Comparison of ENCODE assay signal across 11 mouse cellular contexts in genomic region chr13:96434899-96435331, GRCm38 (mm10). TPM values are rescaled to one million over a fixed set of nuclear protein-coding genes. Genes with fewer than 3 reads are reported as not detected.
DNase-seq lines count a peak whose midpoint lies in the region; ATAC-seq lines count a peak whose summit lies in the region.
"Had no signal": no experiment of that assay in that cellular context is flagged by ENCODE, and none has a peak within 500 bp of the region (broad histone marks: within the 10 kb centered on the region; RNA-seq: fewer than 3 reads in every experiment).

No protein-coding gene starts in this region.

- ATAC-seq in limb, embryonic 12.5 days (ENCODE audit: insufficient number of reproducible peaks, insufficient read depth, low FRiP score, low TSS enrichment, low read depth) = peak; percentile 10; the same call in 1 of the 2 replicates
- no peak for ATAC-seq in heart, embryonic 11.5 days (replicated peaks; ENCODE audit: insufficient number of reproducible peaks, low FRiP score, low TSS enrichment)
- ATAC-seq: Patski had no signal

- no peaks in the 10 kb centered on the region for H3K36me3 ChIP-seq in limb, embryonic 12.5 days
- no peaks in the 10 kb centered on the region for H3K36me3 ChIP-seq in limb, embryonic 10.5 days
- H3K36me3 ChIP-seq in heart, embryonic 11.5 days (ENCODE audit: control insufficient read depth, insufficient read depth, low read length) = no peaks in the 10 kb centered on the region

- peaks cover 13% of the 10 kb centered on the region for H3K4me1 ChIP-seq in limb, embryonic 12.5 days (replicated peaks)
- H3K4me1 ChIP-seq in limb, embryonic 10.5 days = peaks cover 11% of the 10 kb centered on the region; the same call in 1 of the 2 replicates
- peaks cover 24% of the 10 kb centered on the region for H3K4me1 ChIP-seq in heart, embryonic 11.5 days (ENCODE audit: control insufficient read depth, insufficient read depth, low read length)

- no peak overlapping the region for H3K4me3 ChIP-seq in limb, embryonic 12.5 days (replicated peaks)
- no peak overlapping the region for H3K4me3 ChIP-seq in limb, embryonic 10.5 days
- no peak overlapping the region for H3K4me3 ChIP-seq in heart, embryonic 11.5 days (ENCODE audit: low read depth, low read length)

- DNase-seq in limb, embryonic 10.5 days (ENCODE audit: low spot score) = no peak
- peak; percentile 22 for DNase-seq in embryo, embryonic 9.5 days (ENCODE audit: extremely low spot score)
- DNase-seq in lung, postnatal 36 days = peak; percentile 20
- DNase-seq in thymus, postnatal 14 days = no peak
- DNase-seq in left cerebral cortex, adult 11 months (ENCODE audit: low spot score) = no peak

- no peak overlapping the region for H3K9ac ChIP-seq in limb, embryonic 12.5 days (replicated peaks)
- no peak overlapping the region for H3K9ac ChIP-seq in heart, embryonic 11.5 days (ENCODE audit: low read depth, low read length)

- H3K4me2 ChIP-seq in limb, embryonic 12.5 days = no peak overlapping the region
- H3K4me2 ChIP-seq in heart, embryonic 11.5 days = peak overlapping the region; percentile 39

- H3K9me3 ChIP-seq in limb, embryonic 12.5 days = no peaks in the 10 kb centered on the region
- no peaks in the 10 kb centered on the region for H3K9me3 ChIP-seq in limb, embryonic 10.5 days (replicated peaks)
- H3K9me3 ChIP-seq in heart, embryonic 11.5 days (replicated peaks; ENCODE audit: control insufficient read depth, low read length) = no peaks in the 10 kb centered on the region

- H3K27ac ChIP-seq in limb, embryonic 12.5 days = peak overlapping the region; percentile 23; the same call in 1 of the 2 replicates
- no peak overlapping the region for H3K27ac ChIP-seq in limb, embryonic 10.5 days
- peak overlapping the region; percentile 6 for H3K27ac ChIP-seq in heart, embryonic 11.5 days (ENCODE audit: low read depth, low read length)
- H3K27ac ChIP-seq: macrophage had no signal

- H3K27me3 ChIP-seq in limb, embryonic 12.5 days = no peaks in the 10 kb centered on the region
- H3K27me3 ChIP-seq in limb, embryonic 10.5 days (ENCODE audit: low read depth, poor library complexity, severe bottlenecking) = no peaks in the 10 kb centered on the region
- no peaks in the 10 kb centered on the region for H3K27me3 ChIP-seq in heart, embryonic 11.5 days (ENCODE audit: control insufficient read depth, insufficient read depth, low read length)
- H3K27me3 ChIP-seq: Patski had no signal

- 57% methylated on average over 5 of the region's 5 CpGs for WGBS in limb, embryonic 12.5 days
- 59% methylated on average over 5 of the region's 5 CpGs for WGBS in limb, embryonic 10.5 days
- 26% methylated on average over 5 of the region's 5 CpGs for WGBS in heart, embryonic 11.5 days (ENCODE audit: insufficient replicate concordance)

RNA-seq across cellular contexts. Expression of gene Ankdd1b, which starts 36.1 kb away (rescaled TPM):
- 0.10 and 0.11 TPM in 2 replicates for polyA plus RNA-seq in limb, embryonic 12.5 days (2016; fragmentation: Nextera tagmentation; extraction: Ambion mirVana)
- polyA plus RNA-seq in limb, embryonic 10.5 days (2016; fragmentation: Nextera tagmentation; extraction: Ambion mirVana) = not detected in 2 replicates
- 0.30 and 0.31 TPM in 2 replicates for polyA plus RNA-seq in heart, embryonic 11.5 days (2014; fragmentation: Nextera tagmentation; extraction: Ambion mirVana)
- polyA plus RNA-seq: macrophage had no signal

RNA-seq across cellular contexts. Expression of gene Poc5, which starts 46.8 kb away (rescaled TPM):
- 21.9 and 23.6 TPM in 2 replicates for polyA plus RNA-seq in limb, embryonic 12.5 days (2016; fragmentation: Nextera tagmentation; extraction: Ambion mirVana)
- 17.8 and 18.8 TPM in 2 replicates for polyA plus RNA-seq in limb, embryonic 10.5 days (2016; fragmentation: Nextera tagmentation; extraction: Ambion mirVana)
- 13.0 and 13.5 TPM in 2 replicates for polyA plus RNA-seq in heart, embryonic 11.5 days (2014; fragmentation: Nextera tagmentation; extraction: Ambion mirVana)

RNA-seq across cellular contexts. Expression of gene Gm17622, which starts 55.6 kb away (rescaled TPM):
- not detected in 2 replicates for polyA plus RNA-seq in limb, embryonic 12.5 days (2016; fragmentation: Nextera tagmentation; extraction: Ambion mirVana)
- not detected in 2 replicates for polyA plus RNA-seq in limb, embryonic 10.5 days (2016; fragmentation: Nextera tagmentation; extraction: Ambion mirVana)
- not detected in 2 replicates for polyA plus RNA-seq in heart, embryonic 11.5 days (2014; fragmentation: Nextera tagmentation; extraction: Ambion mirVana)
- polyA plus RNA-seq: large intestine, adult 2 months; macrophage; Patski; testis, adult 2 months had no signal

Comparison
In these comparisons a context has a peak if more than half of its experiments do, and no peak if none do; other contexts are left out.
1. DNase-seq: peak in embryo, embryonic 9.5 days (single experiment) and lung, postnatal 36 days (single experiment); none in limb, embryonic 10.5 days (single experiment), thymus, postnatal 14 days (single experiment) and left cerebral cortex, adult 11 months (single experiment).